Mouse (Mus musculus) gastrocnemius, postnatal 4 days (tissue): ENCODE results near the gene Olfr692. TPM values are rescaled to one million over a fixed set of nuclear protein-coding genes. Genes with fewer than 3 reads are reported as not detected.
"Not testable (repeated sequence)": the region's sequence is repeated elsewhere in the genome, so short reads cannot be mapped to it uniquely, and the experiment has no call there.

Experiments
- DNase-seq, 2 experiments: peaks; one replicate each; pipeline ENCODE4 v3.0.0; 2021 to 2022; ENCODE audit warnings: low spot score in 2 of 2, mixed read lengths in 2 of 2
- long read RNA-seq, 2 experiments: library from polyadenylated mRNA; stranded (forward); transcript quantifications; one replicate each; pipeline ENCODE4 v2.0.0; 2021
- total RNA-seq, 2 experiments: library from RNA; stranded (reverse); gene quantifications; 2 replicates each; pipeline ENCODE4 v1.2.3; 2021

Olfr692 gene
- total RNA-seq: not detected
- long read RNA-seq, experiment 1: 0 reads
- long read RNA-seq, experiment 2: 0 reads

DNA sequence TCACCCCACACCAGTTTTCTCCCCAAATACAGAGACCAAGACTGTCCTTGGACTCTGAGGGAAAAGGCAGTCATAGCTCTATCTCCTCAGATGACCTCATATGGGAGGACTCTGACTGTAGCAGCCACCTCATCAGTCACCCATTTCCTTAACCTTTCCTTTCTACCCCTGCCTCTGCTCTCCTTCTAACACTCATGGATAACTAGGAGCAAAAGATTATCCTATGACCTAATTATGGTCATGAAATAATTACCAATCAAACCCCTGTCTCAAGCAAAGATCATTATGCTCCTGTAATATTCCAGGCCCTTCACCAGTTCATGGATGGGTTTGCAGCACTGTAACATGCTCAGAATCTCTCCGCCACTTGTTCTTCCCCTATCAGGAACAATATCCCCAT lies at the start of gene Olfr692:
Olfr692 (plus strand) TSS at position 301 of the 400 bp plus-strand sequence.
- no peak for DNase-seq

GRCm38 (mm10) chr7:105325302-105325701 lies 42.7 kb upstream of the Olfr692 start:
- no peak for DNase-seq

DNA sequence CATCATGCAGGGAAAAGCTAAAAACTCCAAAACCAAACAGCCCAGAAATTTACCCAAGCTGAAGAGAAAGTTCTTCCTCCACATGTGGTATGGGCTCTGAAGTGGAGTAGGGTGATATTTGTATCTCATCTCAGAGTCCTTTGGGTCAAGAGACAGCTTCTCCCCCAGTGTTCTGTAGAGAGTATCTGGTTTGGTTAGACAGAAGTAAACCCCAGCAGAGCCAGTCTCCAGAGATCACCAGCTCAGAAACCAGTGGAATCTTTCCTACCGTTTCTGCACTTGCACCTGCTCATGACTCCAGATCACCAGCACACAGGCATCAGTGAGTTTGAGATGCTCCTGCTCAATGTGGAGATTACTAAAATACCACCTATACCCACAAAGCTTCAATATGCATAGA lies 34.0 kb upstream of the Olfr692 start, which contains the start of gene Olfr690:
Olfr690 (minus strand) TSS at position 101 of the 400 bp plus-strand sequence.
- DNase-seq: no peak

DNA sequence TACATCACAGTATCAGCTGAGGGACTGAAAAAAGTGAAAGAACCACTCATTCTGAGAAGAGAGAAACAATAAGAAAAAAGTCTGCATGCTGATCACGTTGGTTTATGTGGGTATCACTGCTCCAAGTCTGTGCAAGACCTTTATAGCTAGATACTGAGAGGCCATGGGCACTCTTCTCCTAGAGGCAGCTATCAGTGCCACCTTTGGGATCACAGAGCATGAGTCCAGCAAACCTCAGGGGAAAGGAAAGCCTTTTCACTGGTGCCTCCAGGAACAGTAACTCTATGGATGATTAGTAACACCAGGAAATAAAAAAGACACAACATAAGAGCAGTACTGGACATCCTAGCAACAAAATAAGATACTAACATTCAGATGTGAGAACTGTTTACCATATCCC lies 25.9 kb upstream of the Olfr692 start, which contains the start of gene Olfr691:
Olfr691 (minus strand) TSS at position 101 of the 400 bp plus-strand sequence.
- DNase-seq: peak in 1 of 2 experiments; percentile 1

- DNase-seq: no peak
These were observed 25.3 kb upstream of the Olfr692 start for GRCm38 (mm10) chr7:105342752-105343151.

GRCm38 (mm10) chr7:105356064-105356463 lies 12.0 kb upstream of the Olfr692 start:
- DNase-seq: not testable (repeated sequence)

DNA sequence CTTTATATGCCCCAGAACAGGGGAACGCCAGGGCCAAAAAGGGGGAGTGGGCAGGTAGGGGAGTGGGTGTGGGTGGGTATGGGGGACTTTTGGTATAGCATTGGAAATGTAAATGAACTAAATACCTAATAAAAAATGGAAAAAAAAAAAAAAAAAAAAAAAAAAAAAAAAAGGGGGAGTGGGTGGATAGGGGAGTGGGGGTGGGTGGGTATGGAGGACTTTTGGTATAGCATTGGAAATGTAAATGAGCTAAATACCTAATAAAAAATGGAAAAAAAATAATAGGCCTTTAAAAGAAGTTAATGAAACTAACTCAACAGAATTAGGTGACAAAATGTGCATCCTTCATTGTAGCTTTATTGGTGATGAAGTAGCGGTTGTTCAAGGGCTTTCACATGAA lies 11.5 kb upstream of the Olfr692 start:
- not testable (repeated sequence) for DNase-seq

- DNase-seq: no peak
These were observed 6.3 kb upstream of the Olfr692 start for GRCm38 (mm10) chr7:105361713-105362112.

GRCm38 (mm10) chr7:105367268-105367667 lies 762 bp upstream of the Olfr692 start:
- DNase-seq: no peak

DNA sequence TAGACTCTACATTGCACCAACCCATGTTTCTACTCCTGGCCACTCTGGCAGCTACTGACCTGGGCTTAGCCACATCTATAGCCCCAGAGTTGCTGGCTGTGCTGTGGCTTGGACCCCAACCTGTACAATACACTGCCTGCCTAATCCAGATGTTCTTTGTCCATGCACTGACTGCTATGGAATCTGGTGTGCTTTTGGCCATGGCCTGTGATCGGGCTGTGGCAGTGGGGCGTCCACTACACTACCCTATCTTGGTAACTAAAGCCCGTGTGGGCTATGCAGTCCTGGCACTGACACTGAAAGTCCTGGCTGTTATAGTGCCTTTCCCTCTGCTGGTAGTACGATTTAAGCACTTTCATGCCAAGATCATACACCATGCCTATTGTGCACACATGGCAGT lies 491 bp downstream of the Olfr692 start:
- no peak for DNase-seq

DNA sequence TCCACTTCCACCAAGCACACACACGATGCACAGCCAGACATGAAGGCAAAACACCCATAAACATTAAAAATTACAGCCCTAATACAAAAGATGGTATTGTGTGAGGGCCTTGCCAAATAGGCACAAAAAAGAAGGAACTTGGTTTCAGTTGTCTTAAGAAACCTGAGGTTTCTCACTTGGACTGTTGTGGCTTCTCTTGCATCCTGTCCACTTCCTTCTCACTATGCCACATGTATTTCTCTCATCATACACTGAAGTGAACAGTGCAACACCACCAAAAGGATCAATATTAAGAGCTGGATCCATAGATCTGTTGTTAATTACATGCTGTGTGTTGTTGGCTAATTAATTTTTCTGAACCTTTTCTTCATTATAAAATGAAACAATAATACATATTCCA lies 4.9 kb downstream of the Olfr692 start:
- DNase-seq: no peak

DNA sequence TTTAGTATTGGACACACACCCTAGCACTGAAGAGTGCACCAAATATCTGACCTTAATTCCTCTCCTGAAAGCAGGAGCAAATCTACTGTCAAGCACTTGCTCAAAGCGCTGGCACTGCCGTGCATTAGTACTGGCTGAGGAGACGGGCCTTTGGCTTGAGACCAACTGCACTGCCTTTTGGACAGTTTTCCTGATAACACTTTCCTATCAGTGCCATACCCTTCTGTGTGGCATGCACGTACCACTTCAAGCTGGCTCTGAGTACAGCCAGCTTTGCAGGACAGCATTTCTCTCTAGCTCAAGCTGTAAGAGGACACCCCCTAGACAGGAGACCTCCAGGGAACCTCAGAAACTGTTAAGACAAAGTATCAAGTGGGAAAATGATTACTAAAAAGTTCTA lies 5.5 kb downstream of the Olfr692 start:
- DNase-seq: no peak

DNA sequence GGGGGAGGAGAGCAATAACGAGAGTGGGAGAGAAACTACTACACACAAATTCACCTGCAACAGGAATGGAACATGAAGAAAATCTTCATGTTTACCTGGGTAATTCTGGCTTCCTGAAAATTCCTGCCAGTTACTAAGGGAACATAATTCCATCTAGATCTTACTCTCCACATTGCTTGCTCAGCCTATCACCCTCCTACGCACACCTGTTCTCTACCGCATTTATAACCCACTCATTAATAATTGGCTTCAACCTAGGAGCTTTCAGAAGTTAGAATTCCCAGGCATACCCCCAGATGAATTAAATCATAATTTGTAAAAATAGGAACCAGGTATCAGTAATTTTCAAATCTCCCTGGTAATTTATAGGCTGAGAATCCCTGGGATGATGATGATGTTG lies 5.9 kb downstream of the Olfr692 start:
- no peak for DNase-seq

- DNase-seq: no peak
These were observed 6.8 kb downstream of the Olfr692 start, which contains the start of gene Gm5901 for GRCm38 (mm10) chr7:105374866-105375265. Gene Gm5901 (plus strand): TSS chr7:105375038.

GRCm38 (mm10) chr7:105380329-105380728 lies 12.3 kb downstream of the Olfr692 start:
- no peak for DNase-seq

- no peak for DNase-seq
These were observed 19.7 kb downstream of the Olfr692 start for GRCm38 (mm10) chr7:105387696-105388095.

GRCm38 (mm10) chr7:105390236-105390635 lies 22.2 kb downstream of the Olfr692 start:
- DNase-seq: no peak

GRCm38 (mm10) chr7:105394606-105395005 lies 26.6 kb downstream of the Olfr692 start:
- DNase-seq: no peak

DNA sequence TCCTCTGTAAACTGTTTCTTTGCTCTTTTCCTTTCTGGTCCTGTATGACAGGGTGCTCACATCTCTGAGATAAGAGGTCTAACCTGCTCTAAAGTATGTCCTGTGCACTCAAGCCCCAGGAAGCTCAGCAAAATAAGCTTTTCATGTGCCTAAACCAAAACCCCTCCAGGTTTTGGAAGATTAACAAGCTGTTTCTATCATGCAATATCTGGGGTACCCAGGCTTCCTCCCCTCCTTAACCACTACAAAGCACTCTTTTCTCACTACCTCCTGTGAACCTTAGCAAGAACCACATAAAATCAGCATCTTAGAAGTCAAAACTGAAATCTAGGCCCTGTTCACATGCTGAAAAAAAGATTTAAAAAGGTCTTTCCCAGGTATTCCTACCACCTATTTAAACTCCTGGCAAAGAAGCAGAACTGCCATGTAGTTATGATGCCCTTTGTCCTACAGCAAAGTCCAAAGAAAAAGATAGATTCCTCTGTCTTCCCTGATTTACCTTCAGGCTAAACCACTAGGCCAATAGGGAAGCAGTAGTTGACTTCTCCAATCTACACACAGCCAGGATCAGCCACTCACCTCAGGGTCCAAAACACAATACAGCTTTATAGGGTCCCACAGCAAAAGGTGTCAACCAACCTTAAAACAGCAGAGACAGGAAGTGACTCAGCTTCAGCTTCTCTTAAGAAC lies 27.2 kb downstream of the Olfr692 start:
- DNase-seq: no peak

DNA sequence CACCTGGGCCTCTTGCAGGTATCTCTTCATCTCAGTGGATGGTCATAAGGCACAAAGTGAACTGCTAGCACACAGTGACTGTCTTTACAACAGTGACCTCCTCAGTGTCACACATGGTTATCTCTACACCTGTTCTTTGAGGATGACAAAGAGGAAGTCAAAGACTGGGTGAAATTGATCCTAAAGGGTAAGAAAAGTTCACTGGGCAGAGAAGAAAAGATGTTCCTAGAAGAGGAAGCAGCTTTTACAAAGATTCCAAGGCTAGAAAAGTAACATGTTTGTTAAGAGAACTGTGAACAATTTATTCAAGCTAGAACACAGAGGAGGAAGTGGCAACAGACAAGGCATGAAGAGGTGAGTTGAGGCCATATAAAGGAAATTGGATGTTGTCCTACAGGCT lies 28.1 kb downstream of the Olfr692 start:
- DNase-seq: no peak

DNA sequence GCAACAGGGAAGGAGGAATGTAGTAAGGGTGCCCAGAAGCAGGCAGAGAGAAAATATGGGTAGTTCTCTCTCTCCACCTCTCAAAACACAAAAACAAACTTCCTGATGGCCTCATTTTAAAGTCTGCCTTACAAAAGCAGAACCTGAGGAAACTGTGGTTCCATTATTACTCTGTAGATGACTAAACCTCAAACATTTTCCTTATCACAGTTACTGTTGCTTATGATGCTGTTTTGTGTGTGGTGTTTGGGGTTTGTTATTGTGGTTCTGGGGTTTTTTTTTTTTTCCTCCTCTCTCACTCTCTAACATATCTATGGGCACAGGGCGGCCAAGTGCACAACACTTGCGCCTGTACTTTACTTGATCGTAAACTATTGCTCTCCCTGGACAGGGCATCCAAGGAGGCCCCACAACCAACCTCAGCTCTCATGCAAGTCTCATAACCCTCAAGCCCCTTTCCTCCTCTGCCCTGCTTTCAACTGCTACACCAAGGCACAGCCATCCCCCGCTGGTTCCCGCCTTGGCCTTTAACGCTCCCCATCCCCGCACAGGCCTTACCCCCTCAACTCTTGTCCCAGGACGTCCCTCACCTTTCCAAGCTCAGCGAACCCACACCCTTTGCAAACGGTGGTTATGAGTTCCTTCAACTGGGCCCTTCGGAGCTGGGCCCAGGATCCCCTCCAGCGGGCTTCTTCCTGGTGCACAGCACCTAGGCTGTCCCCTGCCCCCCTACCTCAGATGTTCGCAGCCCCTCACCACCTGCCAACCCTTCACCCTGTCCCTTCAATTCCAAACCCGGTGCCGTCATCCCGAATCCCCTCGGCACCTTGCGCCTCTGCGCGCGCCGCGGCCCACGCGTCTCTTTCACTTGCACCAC lies 31.3 kb downstream of the Olfr692 start:
- DNase-seq: no peak
